Mouse (Mus musculus): ENCODE results near the gene Eepd1.

DNA sequence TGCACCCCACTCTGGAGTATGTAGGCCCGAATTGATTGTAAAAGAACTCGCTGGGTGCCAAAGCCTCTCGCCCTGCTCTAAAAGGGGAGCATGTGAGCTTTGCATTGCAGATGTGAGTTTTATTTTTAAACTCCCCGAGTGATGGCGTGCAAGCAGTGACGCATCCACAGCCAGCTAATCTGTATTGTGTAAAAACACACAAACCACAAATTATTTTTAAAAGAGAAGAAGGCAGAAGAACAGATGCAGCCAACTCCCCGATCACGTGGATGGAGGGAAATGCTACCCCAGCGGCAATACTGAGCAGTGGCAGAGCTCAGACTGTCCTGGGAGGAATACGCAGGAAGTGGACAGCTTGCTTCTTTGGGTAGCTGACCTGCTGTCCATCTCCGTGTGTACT is 29.2 kb downstream of the Eepd1 start:
- TF ChIP-seq CTCF (IDR thresholded peaks at IDR 0.05; ENCODE audit: insufficient read depth, low read depth, low read length) = no peak
- no peak for TF ChIP-seq POLR2A (IDR thresholded peaks at IDR 0.05; ENCODE audit: insufficient read depth, low read depth, low read length)
